Comparison of ENCODE assay signal across 7 mouse cellular contexts in genomic region chr8:104339229-104339982, GRCm38 (mm10). TPM values are rescaled to one million over a fixed set of nuclear protein-coding genes. Genes with fewer than 3 reads are reported as not detected.
A peak's percentile ranks its signal among the peaks of the same experiment; 100 is the strongest.
DNase-seq lines count a peak whose midpoint lies in the region; TF ChIP-seq lines count a peak whose summit lies in the region.

Gene Cmtm3, plus strand, starts transcription at chr8:104339410.

- peaks cover 0 to 4% of the 10 kb centered on the region in 2 experiments for H3K36me3 ChIP-seq in CH12.LX (replicated peaks in 1 of 2; ENCODE audit: control insufficient read depth in 1 of 2, insufficient read depth in 1 of 2, low read length in 1 of 2)

- H3K79me2 ChIP-seq in CH12.LX (replicated peaks; ENCODE audit: control insufficient read depth, extremely low read depth, insufficient read depth, poor library complexity, severe bottlenecking), result no peaks in the 10 kb centered on the region

- no peaks in the 10 kb centered on the region for H3K27me3 ChIP-seq in CH12.LX (replicated peaks)

- H3K9me3 ChIP-seq in CH12.LX (replicated peaks; ENCODE audit: low read length), result no peaks in the 10 kb centered on the region

- H3K4me1 ChIP-seq in CH12.LX (ENCODE audit: control insufficient read depth in 1 of 2, insufficient read depth in 2 of 2), result peaks cover 3 to 28% of the 10 kb centered on the region in 2 experiments; a peak in 2 of 4 replicates
- H3K4me1 ChIP-seq in embryonic fibroblast, embryonic 13.5 days (ENCODE audit: control insufficient read depth, insufficient read depth, low read length), result no peaks in the 10 kb centered on the region; the same call in 1 of the 2 replicates

- no peak for TF ChIP-seq POLR2A in CH12.LX (IDR thresholded peaks at IDR 0.05; ENCODE audit: low read depth, low read length)
- TF ChIP-seq POLR2A in embryonic fibroblast, embryonic 13.5 days (IDR thresholded peaks at IDR 0.05; ENCODE audit: low read depth, low read length), result no peak

- TF ChIP-seq EP300 in CH12.LX (IDR thresholded peaks at IDR 0.05; ENCODE audit: low read length), result no peak

- intact Hi-C loops in heart, postnatal 25 days (cut with DNase I), result no loop called here

- no peak for TF ChIP-seq RAD21 in CH12.LX (IDR thresholded peaks at IDR 0.05; ENCODE audit: low read depth, low read length)

- H3K27ac ChIP-seq in CH12.LX (ENCODE audit: insufficient read depth, low read depth), result no peak within 1 kb of the TSS
- H3K27ac ChIP-seq in embryonic fibroblast, embryonic 13.5 days (ENCODE audit: insufficient read depth, low read length), result peak within 1 kb of the TSS; percentile 55; the same call in 1 of the 2 replicates

- dilution Hi-C loops in CH12.LX (cut with MboI; ENCODE audit: extremely low pct_ligation_motif_present, extremely low pct_unique_long_range_greater_than_20kb, low sequenced_read_pairs), result no loop called here

- no peak for TF ChIP-seq CTCF in CH12.LX (conservative IDR thresholded peaks at IDR 0.05 in 1 of 2, IDR thresholded peaks at IDR 0.05 in 1 of 2; ENCODE audit: low read depth in 2 of 2, low read length in 2 of 2)
- no peak for TF ChIP-seq CTCF in embryonic fibroblast, embryonic 13.5 days (IDR thresholded peaks at IDR 0.05; ENCODE audit: borderline replicate concordance, insufficient read depth, low read length)

- H3K9ac ChIP-seq in CH12.LX (ENCODE audit: insufficient read depth, low read depth), result peak within 1 kb of the TSS; percentile 85

- H3K4me3 ChIP-seq in CH12.LX (replicated peaks in 1 of 3; ENCODE audit: low read depth in 2 of 3, low read length in 2 of 3, poor library complexity in 1 of 3), result peak within 1 kb of the TSS; percentile 61 to 92 (median 63)
- H3K4me3 ChIP-seq in embryonic fibroblast, embryonic 13.5 days (ENCODE audit: insufficient read depth, low read length), result peak within 1 kb of the TSS; percentile 56

- H3K4me2 ChIP-seq in CH12.LX (ENCODE audit: insufficient read depth, low read depth, poor library complexity, severe bottlenecking), result peak within 1 kb of the TSS; percentile 85

- DNase-seq in CH12.LX (ENCODE audit: extremely low read depth) (no peak), MN1 (ENCODE audit: low spot score) (peak; percentile 64)
- peak; percentile 34 for DNase-seq in heart, postnatal 25 days (ENCODE audit: low spot score)
- DNase-seq in layer of hippocampus, adult 18-20 months (ENCODE audit: low spot score in 2 of 2), result peak in 1 of 2 experiments; percentile 19
- peak; percentile 45 for DNase-seq in lung, postnatal 36 days
- DNase-seq in testis, postnatal 10 days (ENCODE audit: low spot score), result peak; percentile 53

- in situ Hi-C loops in CH12.LX (cut with MboI; ENCODE audit: low pct_ligation_motif_present, low pct_unique_long_range_greater_than_20kb, low sequenced_read_pairs), result loop anchor here (10.0 kb wide), 1 partner anchor 95 kb away; the partner anchor contains the start of gene Tk2

TF ChIP-seq in CH12.LX, 34 proteins besides CTCF, POLR2A, EP300 and RAD21:
- TF ChIP-seq USF2 (conservative IDR thresholded peaks at IDR 0.05; ENCODE audit: low read depth, low read length), result no peak
- no peak for TF ChIP-seq E2F4 (IDR thresholded peaks at IDR 0.05; ENCODE audit: insufficient replicate concordance, low read depth, low read length)
- TF ChIP-seq SIN3A (IDR thresholded peaks at IDR 0.05; ENCODE audit: low read length), result no peak
- TF ChIP-seq USF1 (IDR thresholded peaks at IDR 0.05; ENCODE audit: low read depth, low read length), result no peak
- no peak for TF ChIP-seq ZNF384 (IDR thresholded peaks at IDR 0.05; ENCODE audit: low read depth, low read length)
- TF ChIP-seq TBP (conservative IDR thresholded peaks at IDR 0.05; ENCODE audit: low read depth, low read length), result no peak
- no peak for TF ChIP-seq CHD2 (IDR thresholded peaks at IDR 0.05; ENCODE audit: low read length)
- TF ChIP-seq HCFC1 (IDR thresholded peaks at IDR 0.05; ENCODE audit: low read depth, low read length), result no peak
- no peak for TF ChIP-seq ETS1 (conservative IDR thresholded peaks at IDR 0.05; ENCODE audit: low read depth, low read length)
- TF ChIP-seq BHLHE40 (IDR thresholded peaks at IDR 0.05; ENCODE audit: low read depth, low read length), result no peak
- no peak for TF ChIP-seq NRF1 (IDR thresholded peaks at IDR 0.05; ENCODE audit: low read depth, low read length)
- no peak for TF ChIP-seq MXI1 (IDR thresholded peaks at IDR 0.05; ENCODE audit: low read depth, low read length)

RNA-seq across cellular contexts. Expression of gene Cmtm3, which starts in this region (rescaled TPM):
- total RNA-seq in CH12.LX (2012; rRNA removed) (3.9 TPM in 2 replicates), CH12.LX (2014; rRNA removed) (4.2 and 4.3 TPM in 2 replicates)
- 8.8 and 11.0 TPM in 2 replicates for polyA plus RNA-seq in CH12.LX (2012; ENCODE audit: insufficient read length, low read depth)
- polyA plus RNA-seq in embryonic fibroblast, embryonic 13.5 days (2011; ENCODE audit: insufficient read length, low read depth, missing spikeins), result 133 and 134 TPM in 2 replicates
- total RNA-seq in heart, postnatal 25 days (2021), result 10 to 100 TPM; 14.6 to 19.4 TPM
- 10 to 100 TPM; 12.0 to 14.2 TPM for total RNA-seq in layer of hippocampus, adult 18-20 months (2021)

Comparison
In these comparisons a context has a peak if more than half of its experiments do, and no peak if none do; other contexts are left out.
1. RNA of gene Cmtm3 (polyA plus RNA-seq): 133 to 134 TPM in embryonic fibroblast, embryonic 13.5 days; 8.8 to 11.0 TPM in CH12.LX; every median in the first group is over 10 times any median in the second.